Mouse (Mus musculus) cortical plate, adult 2 months (tissue): ENCODE data around the gene Map4k1. TPM values are rescaled to one million over a fixed set of nuclear protein-coding genes. Genes with fewer than 3 reads are reported as not detected.
A peak's percentile ranks its signal among the peaks of the same experiment; 100 is the strongest.
"Not testable (repeated sequence)": the region's sequence is repeated elsewhere in the genome, so short reads cannot be mapped to it uniquely, and the experiment has no call there.

Experiments used
- H3K27ac ChIP-seq: fragments of 200-500 bp; 2 replicates; pipeline ENCODE4 v1.5.1; 2012; ENCODE audit warnings: low read length, control low read depth, inconsistent platforms; ENCODE audit not compliant: insufficient read depth
- H3K4me1 ChIP-seq: fragments of 200-500 bp; 2 replicates; pipeline ENCODE4 v1.6.1; 2011; ENCODE audit warnings: low read length; ENCODE audit not compliant: control insufficient read depth, insufficient read depth
- H3K4me3 ChIP-seq: fragments of 200-500 bp; 2 replicates; pipeline ENCODE4 v1.5.1; 2011; ENCODE audit warnings: mild to moderate bottlenecking, low read length, control low read depth; ENCODE audit not compliant: insufficient read depth
- CTCF ChIP-seq: fragments of 200-500 bp; IDR thresholded peaks from 2 replicates; pipeline ENCODE4 v1.5.1; 2011; ENCODE audit warnings: mild to moderate bottlenecking, control low read depth, low read length; ENCODE audit not compliant: insufficient read depth; ENCODE audit errors: extremely low read depth
- POLR2A ChIP-seq: fragments of 200-500 bp; IDR thresholded peaks from 2 replicates; pipeline ENCODE4 v1.6.1; 2011; ENCODE audit warnings: mild to moderate bottlenecking, low read length, control low read depth; ENCODE audit not compliant: insufficient read depth; ENCODE audit errors: extremely low read depth
- polyA plus RNA-seq: library from polyadenylated mRNA; depleted of rRNA; stranded (reverse); fragments of >200 nt; gene quantifications from 2 replicates; pipeline ENCODE4 v1.2.3, GENCODE M21; 2012

Gene Map4k1
- polyA plus RNA-seq, 1 experiment: 2.2 TPM

GRCm38 (mm10) chr7:28961927-28962670 is 19.8 kb upstream of the Map4k1 start, which contains the start of gene Actn4:
Gene Actn4, minus strand, starts transcription at chr7:28962340.
- TF ChIP-seq POLR2A (peak; percentile 93), CTCF (no peak)
- Histone ChIP-seq H3K27ac (peak within 1 kb of the TSS; percentile 61), H3K4me3 (peak within 1 kb of the TSS; percentile 92), H3K4me1 (peaks cover 8% of the 10 kb centered on the region; the same call in 1 of the 2 replicates)

- Histone ChIP-seq H3K27ac (no peak overlapping the region), H3K4me3 (no peak overlapping the region), H3K4me1 (peaks cover 6% of the 10 kb centered on the region; the same call in 1 of the 2 replicates)
- no peak for TF ChIP-seq CTCF
- no peak for TF ChIP-seq POLR2A
Observed at GRCm38 (mm10) chr7:28963399-28963923, 18.4 kb upstream of the Map4k1 start.

- Histone ChIP-seq H3K27ac (no peak overlapping the region), H3K4me3 (no peak overlapping the region), H3K4me1 (peaks cover 2% of the 10 kb centered on the region; the same call in 1 of the 2 replicates)
- TF ChIP-seq POLR2A (no peak), CTCF (no peak)
Observed at GRCm38 (mm10) chr7:28965346-28965840, 16.5 kb upstream of the Map4k1 start.

GRCm38 (mm10) chr7:28966181-28966580 is 15.7 kb upstream of the Map4k1 start:
- no peak overlapping the region for H3K4me3 ChIP-seq
- H3K27ac ChIP-seq: no peak overlapping the region
- no peaks in the 10 kb centered on the region; the same call in 1 of the 2 replicates for H3K4me1 ChIP-seq
- TF ChIP-seq POLR2A (no peak), CTCF (no peak)

GRCm38 (mm10) chr7:28966751-28967505 is 14.9 kb upstream of the Map4k1 start:
- TF ChIP-seq CTCF (no peak), POLR2A (no peak)
- no peaks in the 10 kb centered on the region; the same call in 1 of the 2 replicates for H3K4me1 ChIP-seq

GRCm38 (mm10) chr7:28968120-28968519 is 13.7 kb upstream of the Map4k1 start:
- H3K4me1 ChIP-seq, H3K27ac ChIP-seq, H3K4me3 ChIP-seq: not testable (repeated sequence)

More at GRCm38 (mm10) chr7:28966751-28967505, 14.9 kb upstream of the Map4k1 start:
- H3K4me3 ChIP-seq: no peak overlapping the region
- H3K27ac ChIP-seq: no peak overlapping the region

DNA sequence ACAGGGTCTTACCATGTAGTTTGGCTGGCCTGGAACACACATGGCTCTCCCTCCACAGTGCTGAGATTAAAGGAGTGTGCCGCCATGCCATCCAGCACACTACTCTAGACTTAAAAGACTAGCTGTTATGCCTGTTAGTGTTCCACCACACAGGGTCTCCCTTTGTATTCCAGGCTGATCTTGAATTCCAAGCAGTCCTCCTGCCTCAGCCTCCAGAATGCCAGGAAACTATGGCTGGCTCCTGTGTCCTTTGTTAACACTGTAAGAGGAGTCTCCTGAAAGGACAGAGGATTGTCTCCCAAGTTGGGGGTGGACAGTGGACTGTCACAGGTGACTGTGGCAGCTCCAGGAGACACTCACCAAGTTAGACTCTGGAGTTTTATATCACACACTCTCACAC is 12.6 kb upstream of the Map4k1 start:
- Histone ChIP-seq H3K27ac (no peak overlapping the region), H3K4me1 (no peaks in the 10 kb centered on the region), H3K4me3 (no peak overlapping the region)
- TF ChIP-seq CTCF (no peak), POLR2A (no peak)

GRCm38 (mm10) chr7:28969672-28970394 is 12.0 kb upstream of the Map4k1 start:
- H3K27ac ChIP-seq: no peak overlapping the region
- TF ChIP-seq CTCF (no peak), POLR2A (no peak)
- H3K4me1 ChIP-seq: no peaks in the 10 kb centered on the region
- H3K4me3 ChIP-seq: no peak overlapping the region

- no peak overlapping the region for H3K27ac ChIP-seq
- TF ChIP-seq POLR2A: no peak
- no peak for TF ChIP-seq CTCF
- H3K4me3 ChIP-seq: no peak overlapping the region
- H3K4me1 ChIP-seq: no peaks in the 10 kb centered on the region
Observed at GRCm38 (mm10) chr7:28971029-28971428, 10.8 kb upstream of the Map4k1 start.
